In the genomic region with DNA sequence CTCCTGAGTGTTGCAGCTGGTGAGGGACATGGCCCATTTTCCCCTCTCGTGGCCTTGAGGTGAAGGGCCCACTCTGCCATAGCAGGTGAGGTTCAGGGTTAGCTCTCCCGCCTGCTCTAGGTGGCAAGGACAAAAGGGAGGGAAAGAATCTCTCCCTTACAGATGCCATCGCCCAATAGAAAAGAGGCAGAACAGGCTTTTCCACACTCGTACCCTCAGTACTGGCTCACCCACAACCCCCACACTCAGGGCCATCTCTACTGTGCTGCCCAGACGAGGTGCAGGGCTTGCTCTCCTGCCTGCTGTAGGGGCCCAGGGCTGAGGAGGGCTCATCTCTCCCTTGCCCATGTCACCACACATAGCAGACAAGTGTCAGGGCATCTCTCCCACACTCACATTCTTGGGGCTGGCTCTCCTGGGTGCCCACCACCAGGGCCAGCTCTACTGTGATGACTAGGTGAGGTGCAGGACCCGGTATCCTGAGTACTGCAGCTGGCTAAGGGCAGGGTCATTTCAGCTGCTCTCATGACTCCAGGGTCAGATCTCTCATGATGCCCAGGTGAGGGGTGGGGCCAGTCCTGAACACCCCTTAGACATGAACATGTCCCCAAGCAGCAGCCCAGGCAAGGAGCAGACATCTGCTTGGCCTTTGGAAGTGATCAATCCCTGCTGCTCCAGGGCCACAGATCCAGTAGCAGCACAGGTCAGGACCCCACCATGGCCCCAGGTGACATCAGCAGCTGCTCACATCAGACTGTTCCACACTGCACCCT, we compare ENCODE assay signal across 14 mouse cellular contexts. TPM values are rescaled to one million over a fixed set of nuclear protein-coding genes. Genes with fewer than 3 reads are reported as not detected.
A peak's percentile ranks its signal among the peaks of the same experiment; 100 is the strongest.
DNase-seq lines count a peak whose midpoint lies in the region; ATAC-seq and TF ChIP-seq lines count a peak whose summit lies in the region.
"Had no signal": no experiment of that assay in that cellular context is flagged by ENCODE, and none has a peak within 500 bp of the region (broad histone marks: within the 10 kb centered on the region; RNA-seq: fewer than 3 reads in every experiment).

No protein-coding gene starts in this region.

- no peak overlapping the region for H3K27ac ChIP-seq in kidney, embryonic 14.5 days (ENCODE audit: low read depth, low read length)
- H3K27ac ChIP-seq in embryonic facial prominence, embryonic 12.5 days: no peak overlapping the region
- no peak overlapping the region for H3K27ac ChIP-seq in embryonic facial prominence, embryonic 13.5 days
- H3K27ac ChIP-seq in midbrain, embryonic 14.5 days (replicated peaks; ENCODE audit: low read depth, low read length): no peak overlapping the region
- no peak overlapping the region for H3K27ac ChIP-seq in thymus, adult 2 months (ENCODE audit: control insufficient read depth, insufficient read depth, low read length)
- H3K27ac ChIP-seq: embryonic facial prominence, embryonic 15.5 days; heart, embryonic 10.5 days had no signal

- 0 out of 2 replicates have a peak, but pooled peaks cover 2% of the 10 kb centered on the region for H3K9me3 ChIP-seq in kidney, embryonic 14.5 days (ENCODE audit: control insufficient read depth, low read length)
- no peaks in the 10 kb centered on the region for H3K9me3 ChIP-seq in embryonic facial prominence, embryonic 12.5 days
- H3K9me3 ChIP-seq in embryonic facial prominence, embryonic 13.5 days: no peaks in the 10 kb centered on the region
- H3K9me3 ChIP-seq in midbrain, embryonic 14.5 days (ENCODE audit: control insufficient read depth, low read length): no peaks in the 10 kb centered on the region
- H3K9me3 ChIP-seq: embryonic facial prominence, embryonic 15.5 days; heart, embryonic 10.5 days had no signal

- WGBS in kidney, embryonic 14.5 days: 74% methylated on average over 6 of the region's 6 CpGs
- 65% methylated on average over 6 of the region's 6 CpGs for WGBS in embryonic facial prominence, embryonic 12.5 days
- 55% methylated on average over 6 of the region's 6 CpGs for WGBS in embryonic facial prominence, embryonic 13.5 days
- 77% methylated on average over 6 of the region's 6 CpGs for WGBS in midbrain, embryonic 14.5 days
- WGBS in thymus, adult 2 months: 85% methylated on average over 6 of the region's 6 CpGs

- H3K36me3 ChIP-seq in kidney, embryonic 14.5 days (ENCODE audit: control insufficient read depth, insufficient read depth, low read length): no peaks in the 10 kb centered on the region
- no peaks in the 10 kb centered on the region for H3K36me3 ChIP-seq in embryonic facial prominence, embryonic 12.5 days
- no peaks in the 10 kb centered on the region for H3K36me3 ChIP-seq in embryonic facial prominence, embryonic 13.5 days
- no peaks in the 10 kb centered on the region for H3K36me3 ChIP-seq in midbrain, embryonic 14.5 days (ENCODE audit: control insufficient read depth, insufficient read depth, low read length)
- H3K36me3 ChIP-seq in thymus, adult 2 months (ENCODE audit: control insufficient read depth, insufficient read depth, low read length): no peaks in the 10 kb centered on the region
- H3K36me3 ChIP-seq: embryonic facial prominence, embryonic 15.5 days; heart, embryonic 10.5 days had no signal

- no peaks in the 10 kb centered on the region for H3K4me1 ChIP-seq in kidney, embryonic 14.5 days (ENCODE audit: control insufficient read depth, insufficient read depth, low read length)
- H3K4me1 ChIP-seq in embryonic facial prominence, embryonic 12.5 days: no peaks in the 10 kb centered on the region
- no peaks in the 10 kb centered on the region for H3K4me1 ChIP-seq in embryonic facial prominence, embryonic 13.5 days
- no peaks in the 10 kb centered on the region for H3K4me1 ChIP-seq in midbrain, embryonic 14.5 days (ENCODE audit: control insufficient read depth, insufficient read depth, low read length)
- no peaks in the 10 kb centered on the region for H3K4me1 ChIP-seq in thymus, adult 2 months (replicated peaks; ENCODE audit: control insufficient read depth, insufficient read depth, low read length)
- H3K4me1 ChIP-seq: embryonic facial prominence, embryonic 15.5 days had no signal

- ATAC-seq in kidney, embryonic 14.5 days (ENCODE audit: low FRiP score, low TSS enrichment): 0 out of 2 replicates have a peak, but pooled peaks have one; percentile 43
- 0 out of 2 replicates have a peak, but pooled peaks have one; percentile 41 for ATAC-seq in embryonic facial prominence, embryonic 12.5 days (ENCODE audit: insufficient number of reproducible peaks, insufficient read depth, low FRiP score, low TSS enrichment)
- peak; percentile 56; the same call in 1 of the 2 replicates for ATAC-seq in embryonic facial prominence, embryonic 13.5 days (ENCODE audit: insufficient number of reproducible peaks, insufficient read depth, low FRiP score, low TSS enrichment, low read depth)
- peak; percentile 48; the same call in 1 of the 2 replicates for ATAC-seq in midbrain, embryonic 14.5 days (ENCODE audit: low FRiP score, low TSS enrichment)

- no peak for DNase-seq in kidney, adult 11 months
- no peak for DNase-seq in midbrain, embryonic 14.5 days
- DNase-seq in thymus, adult 2 months: no peak
- no peak for DNase-seq in embryo, embryonic 11 days
- no peak for DNase-seq in gastrocnemius, postnatal 4 days (ENCODE audit: low spot score in 2 of 2)
- DNase-seq: cerebellum, postnatal 10 days; retina, postnatal 1 day had no signal

- TF ChIP-seq POLR2A in thymus, adult 2 months (IDR thresholded peaks at IDR 0.05; ENCODE audit: control insufficient read depth, extremely low read depth, insufficient read depth, low read length, poor library complexity): no peak

- H3K4me3 ChIP-seq in kidney, embryonic 14.5 days (ENCODE audit: low read length): no peak overlapping the region
- H3K4me3 ChIP-seq in embryonic facial prominence, embryonic 12.5 days: no peak overlapping the region
- H3K4me3 ChIP-seq in embryonic facial prominence, embryonic 13.5 days: no peak overlapping the region
- no peak overlapping the region for H3K4me3 ChIP-seq in midbrain, embryonic 14.5 days (replicated peaks; ENCODE audit: low read depth, low read length)
- H3K4me3 ChIP-seq in thymus, adult 2 months (ENCODE audit: control insufficient read depth, insufficient read depth, low read length): no peak overlapping the region
- H3K4me3 ChIP-seq: embryonic facial prominence, embryonic 15.5 days; heart, embryonic 10.5 days; myocyte had no signal

- no peak for TF ChIP-seq CTCF in thymus, adult 2 months (IDR thresholded peaks at IDR 0.05; ENCODE audit: borderline replicate concordance, control insufficient read depth, extremely low read depth, insufficient read depth, low read length, poor library complexity)

- no peaks in the 10 kb centered on the region for H3K27me3 ChIP-seq in kidney, embryonic 14.5 days (ENCODE audit: control insufficient read depth, insufficient read depth, low read length)
- no peaks in the 10 kb centered on the region for H3K27me3 ChIP-seq in embryonic facial prominence, embryonic 12.5 days
- no peaks in the 10 kb centered on the region for H3K27me3 ChIP-seq in embryonic facial prominence, embryonic 13.5 days
- no peaks in the 10 kb centered on the region for H3K27me3 ChIP-seq in midbrain, embryonic 14.5 days (ENCODE audit: control insufficient read depth, insufficient read depth, low read length)
- H3K27me3 ChIP-seq in thymus, adult 2 months (ENCODE audit: control insufficient read depth, insufficient read depth, low read length): no peaks in the 10 kb centered on the region
- H3K27me3 ChIP-seq: CH12.LX; embryonic facial prominence, embryonic 15.5 days had no signal

- H3K9ac ChIP-seq in kidney, embryonic 14.5 days (ENCODE audit: low read depth, low read length): no peak overlapping the region
- H3K9ac ChIP-seq in embryonic facial prominence, embryonic 12.5 days: no peak overlapping the region
- H3K9ac ChIP-seq in embryonic facial prominence, embryonic 13.5 days: no peak overlapping the region
- H3K9ac ChIP-seq in midbrain, embryonic 14.5 days (replicated peaks; ENCODE audit: low read length): no peak overlapping the region
- H3K9ac ChIP-seq: embryonic facial prominence, embryonic 15.5 days had no signal

- no peak overlapping the region for H3K4me2 ChIP-seq in kidney, embryonic 14.5 days (replicated peaks; ENCODE audit: low read depth, low read length)
- H3K4me2 ChIP-seq in embryonic facial prominence, embryonic 12.5 days (replicated peaks): no peak overlapping the region
- H3K4me2 ChIP-seq in embryonic facial prominence, embryonic 13.5 days: no peak overlapping the region
- H3K4me2 ChIP-seq in midbrain, embryonic 14.5 days (ENCODE audit: low read length): no peak overlapping the region
- H3K4me2 ChIP-seq: embryonic facial prominence, embryonic 15.5 days had no signal

RNA-seq across cellular contexts. Expression of gene Naf1, which starts 57.9 kb away (rescaled TPM):
- polyA plus RNA-seq in kidney, embryonic 14.5 days (2014; fragmentation: Nextera tagmentation; extraction: Ambion mirVana): 6.1 and 8.3 TPM in 2 replicates
- polyA plus RNA-seq in embryonic facial prominence, embryonic 12.5 days (2016; fragmentation: Nextera tagmentation; extraction: Ambion mirVana): 3.6 and 4.0 TPM in 2 replicates
- 4.0 and 4.3 TPM in 2 replicates for polyA plus RNA-seq in embryonic facial prominence, embryonic 13.5 days (2015; fragmentation: Nextera tagmentation; extraction: Ambion mirVana)
- 3.2 and 4.5 TPM in 2 replicates for polyA plus RNA-seq in midbrain, embryonic 14.5 days (2014; fragmentation: Nextera tagmentation; extraction: Ambion mirVana)
- 5.6 and 10.2 TPM in 2 replicates for polyA plus RNA-seq in thymus, adult 2 months (2012; rRNA removed)
- total RNA-seq in gastrocnemius, postnatal 4 days (2021): 1 to 10 TPM; 5.6 to 6.7 TPM
